Mouse (Mus musculus): ENCODE results near the gene Bet1l.

GRCm38 (mm10) chr7:140805704-140806103, 51.7 kb downstream of the Bet1l start:
- TF ChIP-seq CTCF (IDR thresholded peaks at IDR 0.05; ENCODE audit: borderline replicate concordance, insufficient read depth, low read length): 0 out of 2 replicates have a peak, but pooled peaks have one; percentile 15
- no peak for TF ChIP-seq POLR2A (IDR thresholded peaks at IDR 0.05; ENCODE audit: low read depth, low read length)

Data from embryonic fibroblast, embryonic 13.5 days (primary cell).